Mouse (Mus musculus): ENCODE results near the gene Ssx2ip. TPM values are rescaled to one million over a fixed set of nuclear protein-coding genes. Genes with fewer than 3 reads are reported as not detected.
A peak's percentile ranks its signal among the peaks of the same experiment; 100 is the strongest.
"Not testable (repeated sequence)": the region's sequence is repeated elsewhere in the genome, so short reads cannot be mapped to it uniquely, and the experiment has no call there.

The Ssx2ip gene
- polyA plus RNA-seq, 1 experiment from 2014 or later = 30.3 TPM

- H3K4me1 ChIP-seq = peaks cover 9% of the 10 kb centered on the region
- H3K27me3 ChIP-seq (ENCODE audit: low read depth, poor library complexity, severe bottlenecking) = no peaks in the 10 kb centered on the region
- no peak overlapping the region for H3K4me3 ChIP-seq
- peaks cover 84% of the 10 kb centered on the region for H3K36me3 ChIP-seq
- H3K27ac ChIP-seq (replicated peaks) = no peak overlapping the region
- no peak for DNase-seq (ENCODE audit: low spot score)
- no peaks in the 10 kb centered on the region for H3K9me3 ChIP-seq (replicated peaks)
- 85% methylated on average over 7 of the region's 7 CpGs for WGBS
These were observed 20.0 kb downstream of the Ssx2ip start for GRCm38 (mm10) chr3:146424306-146424900.

- 86% methylated on average over 7 of the region's 7 CpGs for WGBS
- H3K36me3 ChIP-seq = peaks cover 83% of the 10 kb centered on the region
- no peaks in the 10 kb centered on the region for H3K9me3 ChIP-seq (replicated peaks)
- H3K27me3 ChIP-seq (ENCODE audit: low read depth, poor library complexity, severe bottlenecking) = no peaks in the 10 kb centered on the region
- peaks cover 9% of the 10 kb centered on the region for H3K4me1 ChIP-seq
- no peak overlapping the region for H3K4me3 ChIP-seq
- H3K27ac ChIP-seq (replicated peaks) = no peak overlapping the region
- no peak for DNase-seq (ENCODE audit: low spot score)
These were observed 21.5 kb downstream of the Ssx2ip start for GRCm38 (mm10) chr3:146425902-146426301.

- Histone ChIP-seq H3K36me3 (peaks cover 86% of the 10 kb centered on the region), H3K4me1 (peaks cover 9% of the 10 kb centered on the region), H3K27me3 (ENCODE audit: low read depth, poor library complexity, severe bottlenecking) (no peaks in the 10 kb centered on the region), H3K27ac (replicated peaks) (no peak overlapping the region), H3K9me3 (replicated peaks) (no peaks in the 10 kb centered on the region), H3K4me3 (no peak overlapping the region)
- WGBS = 91% methylated on average over 8 of the region's 8 CpGs
- DNase-seq (ENCODE audit: low spot score) = no peak
These were observed 22.0 kb downstream of the Ssx2ip start for GRCm38 (mm10) chr3:146426489-146426888.

- DNase-seq (ENCODE audit: low spot score); H3K9me3 ChIP-seq (replicated peaks); H3K4me1 ChIP-seq; H3K27ac ChIP-seq (replicated peaks); H3K27me3 ChIP-seq (ENCODE audit: low read depth, poor library complexity, severe bottlenecking); H3K4me3 ChIP-seq: not testable (repeated sequence)
- H3K36me3 ChIP-seq = peaks cover 99% of the 10 kb centered on the region
- 91% methylated on average over 11 of the region's 11 CpGs for WGBS
These were observed 28.6 kb downstream of the Ssx2ip start for GRCm38 (mm10) chr3:146433063-146433462.

- DNase-seq (ENCODE audit: low spot score) = peak; percentile 7
- WGBS = 91% methylated on average over 14 of the region's 14 CpGs
- H3K36me3 ChIP-seq = peaks cover 99% of the 10 kb centered on the region
- H3K27me3 ChIP-seq (ENCODE audit: low read depth, poor library complexity, severe bottlenecking) = no peaks in the 10 kb centered on the region
- no peaks in the 10 kb centered on the region for H3K4me1 ChIP-seq
- no peak overlapping the region for H3K27ac ChIP-seq (replicated peaks)
- H3K4me3 ChIP-seq = no peak overlapping the region
- no peaks in the 10 kb centered on the region for H3K9me3 ChIP-seq (replicated peaks)
These were observed 29.4 kb downstream of the Ssx2ip start for GRCm38 (mm10) chr3:146433681-146434350.

GRCm38 (mm10) chr3:146434686-146435085, 30.2 kb downstream of the Ssx2ip start:
- Histone ChIP-seq H3K9me3 (replicated peaks) (no peaks in the 10 kb centered on the region), H3K4me3 (no peak overlapping the region), H3K27ac (replicated peaks) (no peak overlapping the region), H3K4me1 (no peaks in the 10 kb centered on the region), H3K27me3 (ENCODE audit: low read depth, poor library complexity, severe bottlenecking) (no peaks in the 10 kb centered on the region), H3K36me3 (peaks cover 92% of the 10 kb centered on the region)
- DNase-seq (ENCODE audit: low spot score) = no peak
- 94% methylated on average over 8 of the region's 8 CpGs for WGBS

- DNase-seq (ENCODE audit: low spot score) = peak; percentile 8
- WGBS = 91% methylated on average over 11 of the region's 11 CpGs
- Histone ChIP-seq H3K27me3 (ENCODE audit: low read depth, poor library complexity, severe bottlenecking) (no peaks in the 10 kb centered on the region), H3K27ac (replicated peaks) (no peak overlapping the region), H3K36me3 (peaks cover 91% of the 10 kb centered on the region), H3K4me1 (no peaks in the 10 kb centered on the region), H3K4me3 (no peak overlapping the region), H3K9me3 (replicated peaks) (no peaks in the 10 kb centered on the region)
These were observed 31.1 kb downstream of the Ssx2ip start for GRCm38 (mm10) chr3:146435533-146435932.

GRCm38 (mm10) chr3:146436114-146436513, 31.7 kb downstream of the Ssx2ip start:
- no peak overlapping the region for H3K4me3 ChIP-seq
- H3K9me3 ChIP-seq (replicated peaks) = no peaks in the 10 kb centered on the region
- H3K4me1 ChIP-seq = no peaks in the 10 kb centered on the region
- DNase-seq (ENCODE audit: low spot score) = no peak
- WGBS = 94% methylated on average over 8 of the region's 8 CpGs
- peaks cover 88% of the 10 kb centered on the region for H3K36me3 ChIP-seq
- H3K27me3 ChIP-seq (ENCODE audit: low read depth, poor library complexity, severe bottlenecking) = no peaks in the 10 kb centered on the region
- no peak overlapping the region for H3K27ac ChIP-seq (replicated peaks)

GRCm38 (mm10) chr3:146440011-146440410, 35.6 kb downstream of the Ssx2ip start:
- peaks cover 67% of the 10 kb centered on the region for H3K36me3 ChIP-seq
- H3K4me1 ChIP-seq = no peaks in the 10 kb centered on the region
- no peak overlapping the region for H3K27ac ChIP-seq (replicated peaks)
- no peak overlapping the region for H3K4me3 ChIP-seq
- H3K9me3 ChIP-seq (replicated peaks) = no peaks in the 10 kb centered on the region
- no peak for DNase-seq (ENCODE audit: low spot score)
- WGBS = 94% methylated on average over 12 of the region's 12 CpGs
- H3K27me3 ChIP-seq (ENCODE audit: low read depth, poor library complexity, severe bottlenecking) = no peaks in the 10 kb centered on the region

GRCm38 (mm10) chr3:146440422-146440821, 36.0 kb downstream of the Ssx2ip start:
- 93% methylated on average over 7 of the region's 7 CpGs for WGBS
- H3K4me3 ChIP-seq = no peak overlapping the region
- H3K36me3 ChIP-seq = peaks cover 64% of the 10 kb centered on the region
- no peaks in the 10 kb centered on the region for H3K4me1 ChIP-seq
- no peaks in the 10 kb centered on the region for H3K9me3 ChIP-seq (replicated peaks)
- no peak overlapping the region for H3K27ac ChIP-seq (replicated peaks)
- no peak for DNase-seq (ENCODE audit: low spot score)
- H3K27me3 ChIP-seq (ENCODE audit: low read depth, poor library complexity, severe bottlenecking) = no peaks in the 10 kb centered on the region

GRCm38 (mm10) chr3:146442484-146442883, 38.0 kb downstream of the Ssx2ip start:
- peaks cover 52% of the 10 kb centered on the region for H3K36me3 ChIP-seq
- no peak overlapping the region for H3K27ac ChIP-seq (replicated peaks)
- no peaks in the 10 kb centered on the region for H3K4me1 ChIP-seq
- no peaks in the 10 kb centered on the region for H3K9me3 ChIP-seq (replicated peaks)
- 94% methylated on average over 7 of the region's 7 CpGs for WGBS
- no peaks in the 10 kb centered on the region for H3K27me3 ChIP-seq (ENCODE audit: low read depth, poor library complexity, severe bottlenecking)
- no peak for DNase-seq (ENCODE audit: low spot score)
- H3K4me3 ChIP-seq = no peak overlapping the region

- Histone ChIP-seq H3K27ac (replicated peaks) (no peak overlapping the region), H3K4me1 (no peaks in the 10 kb centered on the region), H3K36me3 (peaks cover 47% of the 10 kb centered on the region), H3K27me3 (ENCODE audit: low read depth, poor library complexity, severe bottlenecking) (no peaks in the 10 kb centered on the region), H3K4me3 (no peak overlapping the region), H3K9me3 (replicated peaks) (no peaks in the 10 kb centered on the region)
- DNase-seq (ENCODE audit: low spot score) = no peak
- WGBS = 93% methylated on average over 8 of the region's 8 CpGs
These were observed 38.5 kb downstream of the Ssx2ip start for GRCm38 (mm10) chr3:146442936-146443335.

GRCm38 (mm10) chr3:146443380-146443779, 38.9 kb downstream of the Ssx2ip start:
- H3K27me3 ChIP-seq (ENCODE audit: low read depth, poor library complexity, severe bottlenecking) = no peaks in the 10 kb centered on the region
- no peak overlapping the region for H3K27ac ChIP-seq (replicated peaks)
- peaks cover 43% of the 10 kb centered on the region for H3K36me3 ChIP-seq
- no peak for DNase-seq (ENCODE audit: low spot score)
- no peaks in the 10 kb centered on the region for H3K9me3 ChIP-seq (replicated peaks)
- H3K4me1 ChIP-seq = no peaks in the 10 kb centered on the region
- no peak overlapping the region for H3K4me3 ChIP-seq
- 95% methylated on average over 7 of the region's 7 CpGs for WGBS

Data from midbrain, embryonic 10.5 days (tissue).